Mouse (Mus musculus): Measurements from ENCODE around the gene Tmem41b.
A peak's percentile ranks its signal among the peaks of the same experiment; 100 is the strongest.
"Not testable (repeated sequence)": the region's sequence is repeated elsewhere in the genome, so short reads cannot be mapped to it uniquely, and the experiment has no call there.

Gene Tmem41b

DNA sequence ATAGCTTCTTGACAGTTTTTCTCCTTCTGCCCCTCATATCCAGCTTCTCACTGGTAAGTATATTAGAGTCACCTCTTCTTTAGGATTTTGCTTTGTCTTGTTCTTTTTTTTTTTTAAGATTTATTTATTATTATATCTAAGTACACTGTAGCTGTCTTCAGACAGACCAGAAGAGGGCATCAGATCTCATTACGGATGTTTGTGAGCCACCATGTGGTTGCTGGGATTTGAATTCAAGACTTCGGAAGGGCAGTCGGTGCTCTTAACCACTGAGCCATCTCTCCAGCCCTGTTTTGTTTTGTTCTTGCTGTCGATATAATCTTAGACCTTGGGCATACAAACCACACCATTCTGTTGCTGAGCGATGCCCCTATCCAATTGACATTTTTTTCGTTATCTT lies at the start of gene Tmem41b:
Gene Tmem41b, minus strand, starts transcription at position 155 of the 400 bp plus-strand sequence.
- peak; percentile 7 for DNase-seq (ENCODE audit: low spot score)

DNA sequence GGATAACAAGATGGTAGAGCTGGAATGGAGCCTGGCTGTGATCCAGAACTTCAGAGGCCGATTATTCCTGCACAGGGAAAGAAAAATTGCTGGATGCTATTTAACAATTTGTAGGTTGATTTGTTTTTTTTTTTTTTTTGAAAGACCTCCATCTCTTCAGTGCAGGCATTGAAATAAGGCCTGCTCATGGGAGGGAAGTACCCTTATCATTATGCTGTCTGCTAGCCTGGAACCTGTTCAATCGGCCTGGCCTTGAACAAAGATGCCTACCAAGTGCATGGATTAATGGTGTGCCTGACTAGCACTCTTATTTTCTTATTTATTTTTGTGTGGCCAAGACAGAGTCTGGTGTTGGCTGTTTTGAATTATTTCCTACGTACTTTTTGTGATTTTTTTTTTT lies 43.6 kb upstream of the Tmem41b start:
- no peak for DNase-seq (ENCODE audit: low spot score)

DNA sequence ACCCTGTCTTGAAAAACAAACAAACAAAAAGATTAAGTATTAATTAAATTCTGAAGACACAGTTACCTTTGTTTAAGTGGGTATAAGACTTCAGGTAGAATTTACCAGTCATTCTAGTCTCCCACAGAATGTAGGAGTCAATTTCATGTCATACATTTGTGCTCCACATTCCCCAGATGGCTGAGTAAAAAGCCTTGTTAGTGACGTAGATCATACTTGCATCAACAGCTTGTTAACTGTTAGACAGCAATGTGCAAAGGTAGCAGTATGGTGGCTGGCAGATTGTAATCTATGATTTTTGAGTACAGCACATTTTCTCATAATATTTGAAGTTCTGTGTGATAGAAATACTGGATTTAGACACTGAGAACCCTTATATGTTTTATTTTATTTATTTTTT lies 42.1 kb upstream of the Tmem41b start:
- DNase-seq (ENCODE audit: low spot score), result no peak

DNA sequence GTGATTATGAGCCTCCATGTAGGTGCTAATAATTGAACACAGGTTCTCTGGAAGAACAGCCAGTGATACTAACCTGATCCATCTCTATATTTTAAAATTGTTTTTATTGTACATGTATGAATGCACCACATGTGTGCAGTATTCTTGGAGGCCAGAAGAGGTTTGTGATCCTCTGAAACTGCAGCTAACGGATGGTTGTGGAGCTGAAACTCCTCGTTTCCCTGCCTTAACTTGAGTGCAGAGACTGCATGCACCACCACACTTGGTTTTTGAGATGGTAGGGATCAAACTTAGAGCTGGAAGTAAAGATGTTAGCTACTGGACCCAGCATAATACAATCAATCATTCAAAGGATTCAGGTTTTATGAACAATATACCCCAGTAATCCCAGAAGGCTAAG lies 39.9 kb upstream of the Tmem41b start:
- no peak for DNase-seq (ENCODE audit: low spot score)

DNA sequence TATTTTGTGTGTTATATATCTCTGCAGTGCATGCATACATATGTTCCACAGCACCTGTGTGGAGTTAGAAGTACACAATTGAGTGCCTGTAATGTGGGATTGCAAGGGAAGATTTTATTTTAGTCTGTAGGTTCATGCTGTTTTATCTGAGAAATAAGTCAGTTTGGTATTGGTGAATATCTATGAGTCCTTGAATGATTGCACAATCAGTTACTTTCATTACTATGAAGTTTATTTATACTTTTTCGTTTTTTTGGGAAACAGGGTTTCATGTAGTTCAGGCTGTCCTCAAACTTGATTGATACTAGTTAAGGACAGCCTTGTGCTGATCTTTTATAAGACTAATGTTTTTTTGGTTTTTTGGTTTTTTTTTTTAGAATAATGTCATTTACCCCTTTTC lies 36.8 kb upstream of the Tmem41b start:
- no peak for DNase-seq (ENCODE audit: low spot score)

DNA sequence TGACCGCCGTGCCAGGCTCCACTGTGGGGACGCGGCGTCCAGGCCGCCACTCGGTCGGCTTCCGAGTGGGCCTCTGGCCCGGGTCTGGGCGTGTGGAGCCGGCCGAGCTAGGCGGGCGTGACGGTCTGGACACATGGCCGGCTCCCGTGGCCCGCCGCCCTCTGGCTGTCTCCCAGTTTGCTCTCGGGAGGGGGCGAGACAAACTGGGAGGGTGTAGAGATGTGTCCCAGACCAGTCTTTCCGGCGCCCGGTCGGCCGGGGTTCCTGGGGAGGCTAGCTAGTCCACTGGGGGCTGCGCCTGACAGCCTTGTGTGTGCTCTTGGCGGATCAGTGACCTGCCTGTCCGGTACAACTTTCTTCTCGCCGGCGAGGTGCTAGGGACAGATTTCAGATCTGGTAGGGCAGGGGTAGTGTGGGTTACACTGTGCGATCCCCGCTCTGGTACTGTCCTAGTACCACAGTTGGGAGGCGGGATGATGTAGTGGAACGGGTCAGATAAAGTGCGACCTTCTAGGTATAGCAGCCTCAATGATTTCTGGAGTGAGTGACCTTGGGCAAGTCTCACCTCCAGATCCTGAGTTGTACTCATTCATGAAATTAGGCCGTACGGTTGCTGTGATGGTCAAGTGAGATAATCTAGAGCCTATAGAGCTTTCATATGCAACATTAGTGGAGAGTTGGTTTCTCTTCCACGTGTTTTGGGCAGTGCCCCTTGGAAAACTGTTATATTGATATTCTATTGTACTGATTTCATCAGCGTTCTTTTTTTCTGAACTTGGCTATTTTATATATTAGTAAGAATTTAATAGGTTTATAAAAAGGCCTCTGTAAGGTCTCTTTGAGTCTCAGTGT lies 32.1 kb upstream of the Tmem41b start:
- DNase-seq (ENCODE audit: low spot score), result peak; percentile 65

DNA sequence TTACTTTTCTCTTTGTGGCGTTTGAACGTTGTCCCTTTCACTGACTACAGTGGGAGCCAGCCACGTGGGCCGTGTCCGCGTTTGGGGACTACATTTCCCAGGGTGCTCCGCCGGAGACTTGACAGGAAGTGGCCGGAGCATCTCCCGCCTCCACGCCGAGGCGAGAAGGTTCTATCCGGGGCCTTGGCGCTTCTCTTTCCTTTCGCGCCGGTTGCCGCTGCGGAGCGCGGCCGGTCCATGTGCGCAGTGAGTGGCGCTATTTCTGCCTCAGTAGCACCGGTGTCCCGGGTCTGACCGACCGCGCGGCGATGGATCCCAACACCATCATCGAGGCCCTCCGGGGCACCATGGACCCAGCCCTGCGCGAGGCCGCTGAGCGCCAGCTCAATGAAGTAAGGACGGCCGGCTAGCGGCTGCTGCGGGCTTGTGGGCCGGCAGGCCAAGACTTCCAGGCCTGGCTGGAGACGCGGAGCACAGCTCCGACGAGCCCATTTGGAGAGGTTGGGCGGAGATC lies 31.4 kb upstream of the Tmem41b start, which contains the start of gene Ipo7:
Gene Ipo7, plus strand, starts transcription at position 158 of the 514 bp plus-strand sequence.
- peak; percentile 90 for DNase-seq (ENCODE audit: low spot score)

DNA sequence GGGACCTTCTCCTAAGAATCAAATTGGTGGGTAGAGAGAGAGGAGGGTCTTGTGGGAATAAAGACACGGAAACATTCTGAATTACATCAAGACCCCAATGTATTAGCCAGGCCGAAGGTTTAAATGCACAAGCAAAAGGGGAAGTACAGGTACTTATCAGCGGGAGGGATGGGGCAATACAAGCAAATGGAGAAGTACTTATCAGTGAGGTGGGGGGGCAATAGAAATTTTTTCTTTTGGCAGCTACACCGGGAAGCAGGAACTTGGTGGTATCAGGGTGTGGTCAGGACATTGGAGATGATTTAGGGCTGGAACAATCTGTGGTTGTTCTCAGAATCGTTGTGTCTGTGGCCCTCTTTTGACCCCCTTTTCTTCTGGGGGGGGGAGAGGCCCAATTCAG lies 27.5 kb upstream of the Tmem41b start:
- DNase-seq (ENCODE audit: low spot score), result no peak

DNA sequence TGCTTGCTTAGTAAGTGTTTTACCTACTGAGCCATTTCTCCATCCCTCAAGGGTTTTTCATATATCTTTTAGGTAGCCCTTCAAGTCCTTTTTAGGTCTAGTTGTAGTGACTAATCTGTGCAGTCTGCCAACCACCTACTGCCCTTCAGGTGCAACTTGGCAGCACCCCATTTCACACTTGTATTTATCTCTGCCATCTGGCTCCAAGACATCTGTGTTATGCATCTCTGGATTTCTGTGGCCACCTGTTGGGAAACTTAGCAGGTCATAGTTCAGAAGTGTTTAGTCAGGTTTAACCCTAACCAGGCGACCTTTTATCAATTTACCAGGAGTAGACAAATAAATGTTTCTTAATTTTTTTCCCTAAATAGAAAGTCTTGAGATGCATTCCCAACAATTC lies 24.7 kb upstream of the Tmem41b start:
- DNase-seq (ENCODE audit: low spot score), result no peak

DNA sequence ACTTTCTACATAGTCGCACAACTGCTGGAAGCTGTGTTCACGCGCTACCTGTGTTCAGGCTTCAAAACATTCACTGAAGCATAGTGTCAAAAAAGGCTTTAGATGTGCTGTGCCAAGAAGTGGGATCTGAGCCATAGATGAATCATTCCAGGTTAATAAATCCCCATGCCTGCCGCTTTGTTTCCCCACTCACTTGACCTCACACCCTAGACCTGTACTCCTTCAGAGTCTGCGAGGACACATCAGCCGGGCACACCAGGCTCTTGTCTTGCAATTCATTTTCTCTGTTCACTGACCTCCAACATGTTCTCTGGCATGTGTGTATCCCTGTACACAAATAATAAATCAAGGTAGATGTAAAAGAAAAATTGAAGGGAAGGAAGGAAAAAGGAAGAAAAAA lies 22.4 kb upstream of the Tmem41b start:
- DNase-seq (ENCODE audit: low spot score), result no peak

DNA sequence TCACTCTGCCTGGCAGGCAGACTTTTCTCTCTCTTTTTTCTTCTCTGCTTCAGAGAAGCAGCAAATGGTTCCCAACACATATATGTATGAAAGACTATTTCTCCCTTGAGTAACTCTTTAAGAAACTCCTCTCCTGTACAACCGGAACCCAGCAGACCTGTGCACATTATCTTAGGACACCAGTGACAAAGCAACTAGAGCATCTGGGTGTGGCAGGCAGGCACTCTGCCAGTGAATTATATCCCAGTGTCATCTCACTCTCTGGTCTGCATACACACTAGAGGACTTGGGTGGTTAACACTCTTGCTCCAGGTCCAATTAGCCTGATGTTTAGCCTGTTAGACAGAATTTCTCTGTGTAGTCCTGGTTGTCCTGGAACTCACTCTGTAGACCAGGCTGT lies 21.8 kb upstream of the Tmem41b start:
- DNase-seq (ENCODE audit: low spot score), result no peak

DNA sequence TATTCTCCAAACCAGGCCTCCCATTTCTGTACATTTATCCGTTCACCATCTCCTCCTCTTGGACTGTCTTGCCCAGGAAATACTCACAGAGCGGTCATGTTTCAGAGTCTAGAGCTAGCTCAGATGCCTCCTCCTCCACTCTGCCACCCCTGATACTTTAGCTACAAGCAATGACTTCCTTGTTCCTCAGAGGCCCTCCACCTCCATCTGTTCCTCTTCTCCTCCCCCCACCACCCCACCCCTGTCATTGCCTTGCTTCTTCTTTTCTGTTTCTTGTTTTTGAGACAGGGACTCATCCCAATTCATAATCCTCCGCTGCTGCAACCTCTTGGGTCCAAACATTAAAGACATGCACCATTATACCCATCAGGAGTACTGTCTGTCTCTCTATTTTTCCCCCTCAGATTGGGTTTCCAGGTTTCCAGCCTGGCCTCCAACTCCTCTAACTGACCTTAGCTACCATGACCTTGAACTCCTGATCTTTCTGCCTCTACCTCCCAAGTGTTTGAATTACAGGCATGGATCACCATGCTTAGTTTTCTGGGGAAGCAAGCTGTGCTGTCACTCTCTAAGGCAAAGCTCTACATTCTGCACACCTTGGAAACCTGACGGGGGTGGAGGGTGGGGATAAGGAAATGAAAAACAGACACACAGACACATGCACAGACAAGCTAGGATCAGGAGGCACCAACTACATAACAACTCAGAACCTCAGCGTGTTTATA lies 19.9 kb upstream of the Tmem41b start:
- DNase-seq (ENCODE audit: low spot score), result no peak

DNA sequence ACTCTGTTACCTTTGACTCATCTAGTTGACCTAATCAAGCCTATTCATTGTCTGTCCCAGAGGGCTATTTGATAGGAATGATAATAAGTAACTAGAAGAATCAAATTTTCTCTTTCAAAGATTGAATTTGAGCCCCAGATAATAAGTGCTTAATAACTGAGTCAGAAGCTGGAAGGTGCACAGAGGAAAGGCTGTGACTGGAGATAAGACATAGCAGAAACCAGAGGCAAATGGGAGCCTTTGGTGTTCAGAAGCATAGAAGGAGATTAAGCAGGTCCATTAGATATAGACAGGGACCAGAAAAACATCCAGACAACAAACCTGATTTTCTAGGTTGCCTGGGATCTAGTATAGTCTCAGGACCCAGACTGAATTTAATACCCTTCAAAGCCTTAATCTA lies 19.2 kb upstream of the Tmem41b start:
- no peak for DNase-seq (ENCODE audit: low spot score)

DNA sequence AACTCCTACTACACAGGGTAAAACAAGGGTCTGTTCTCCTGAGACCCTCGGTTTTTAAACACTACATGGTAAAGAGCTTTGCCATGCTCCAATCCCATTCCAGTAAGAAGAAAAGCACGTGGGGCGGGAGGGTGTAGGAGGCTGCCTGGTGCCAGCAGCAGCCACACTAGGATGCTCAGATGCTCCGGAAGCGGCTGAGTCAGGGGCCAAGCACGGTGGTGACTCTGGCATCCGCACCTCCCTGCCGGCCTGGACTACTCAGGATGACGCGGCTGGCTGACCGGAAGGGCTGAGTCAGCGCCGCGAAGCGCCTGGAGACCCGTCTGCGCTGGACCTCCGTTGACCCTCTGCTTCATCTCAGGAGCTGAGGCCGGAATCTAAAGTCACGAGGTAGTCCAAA lies 16.2 kb upstream of the Tmem41b start:
- peak; percentile 29 for DNase-seq (ENCODE audit: low spot score)

DNA sequence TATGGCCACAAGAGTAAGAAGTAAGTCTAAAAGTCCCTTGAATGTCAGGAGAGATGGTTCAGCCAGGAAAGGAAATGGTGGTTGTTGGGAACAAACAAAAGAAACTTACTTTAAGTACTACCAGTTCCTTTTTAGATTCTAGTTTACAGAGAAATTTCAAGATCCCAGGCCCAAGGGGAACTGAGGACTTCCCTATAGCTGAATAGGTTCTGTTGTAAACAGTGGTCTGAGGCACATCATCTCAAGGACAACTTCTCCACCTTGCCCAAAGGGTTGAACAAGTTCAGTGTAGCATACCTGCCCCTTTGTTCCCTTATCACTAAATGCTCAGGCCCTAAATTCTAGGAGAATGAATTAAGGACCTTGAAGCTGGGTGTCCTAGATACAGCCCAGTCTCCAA lies 15.4 kb upstream of the Tmem41b start:
- no peak for DNase-seq (ENCODE audit: low spot score)

DNA sequence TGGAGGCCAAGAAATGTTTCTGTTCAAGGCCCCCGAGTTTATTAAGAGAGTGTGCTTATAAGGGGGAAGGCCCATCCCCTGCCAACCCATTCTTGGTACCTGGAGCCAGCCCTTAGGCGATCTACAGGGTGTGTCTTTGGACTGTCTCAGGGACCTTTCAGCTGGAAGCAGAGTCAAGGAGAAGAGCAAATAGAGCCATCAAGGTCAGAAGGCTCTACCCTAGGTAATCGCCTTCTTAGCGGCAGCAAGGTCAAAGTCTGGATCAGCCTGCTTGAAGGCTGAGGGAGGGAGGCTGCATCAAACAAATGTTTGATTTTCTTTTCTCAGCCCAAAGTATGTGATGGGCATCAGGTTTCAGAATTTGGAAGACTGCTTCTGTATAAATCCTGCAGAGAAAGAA lies 11.7 kb upstream of the Tmem41b start:
- DNase-seq (ENCODE audit: low spot score), result no peak

DNA sequence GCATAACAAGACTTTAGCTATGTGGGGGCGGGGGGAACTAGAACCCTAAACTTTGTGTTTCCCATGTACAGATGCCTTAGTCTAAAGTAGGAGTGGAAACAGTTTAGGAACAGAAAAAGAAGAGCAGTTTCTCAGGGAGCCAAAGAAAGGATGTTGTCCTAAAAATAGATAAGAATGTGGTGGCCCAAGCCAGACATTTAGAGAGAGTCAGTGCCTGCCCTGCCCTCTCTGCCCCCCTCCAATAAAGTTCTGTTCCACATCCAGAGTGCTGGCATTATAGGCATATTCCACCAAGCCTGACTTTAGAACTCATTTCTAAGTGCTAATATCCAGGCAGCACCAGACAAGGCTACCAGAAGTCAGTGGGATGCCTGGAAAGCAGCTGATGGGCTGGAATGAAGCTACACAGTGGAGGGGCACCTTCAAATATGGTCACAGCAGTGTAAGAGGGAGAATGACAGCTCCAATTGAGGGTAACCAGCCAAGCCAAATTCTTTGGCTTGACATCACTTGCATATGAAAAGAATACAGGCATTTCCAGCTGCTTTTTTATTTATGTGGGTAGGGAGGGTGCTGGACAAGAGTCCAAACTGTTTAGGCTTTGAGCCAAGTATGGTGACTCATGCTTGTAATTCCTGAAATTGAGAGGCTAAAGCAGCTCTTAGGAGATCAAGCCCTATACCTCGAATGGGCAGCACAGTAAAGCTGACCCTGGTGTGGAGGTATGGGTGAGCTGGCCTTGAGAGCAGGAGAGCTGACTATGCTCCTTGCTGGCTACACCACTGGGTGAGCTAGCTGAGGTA lies 6.6 kb upstream of the Tmem41b start:
- DNase-seq (ENCODE audit: low spot score), result no peak

DNA sequence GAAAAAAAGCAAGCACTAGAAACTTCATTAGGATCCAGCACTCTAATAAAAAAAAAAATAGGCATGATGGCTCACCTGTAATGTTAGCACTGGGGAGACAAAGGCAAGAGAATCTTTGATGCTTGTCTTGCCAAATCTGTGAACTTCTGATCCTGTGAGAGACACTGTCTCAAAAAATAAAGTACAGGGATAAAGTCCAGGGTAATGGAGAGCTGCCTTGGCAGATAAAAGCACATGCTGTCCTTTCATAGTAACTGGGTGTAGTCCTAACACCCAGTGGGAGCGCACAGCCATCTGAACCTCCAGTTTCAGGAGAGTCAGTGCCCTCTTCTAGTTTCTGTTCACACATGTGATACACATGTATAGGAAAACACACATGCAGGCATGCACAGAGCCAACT lies 4.6 kb upstream of the Tmem41b start:
- no peak for DNase-seq (ENCODE audit: low spot score)

DNA sequence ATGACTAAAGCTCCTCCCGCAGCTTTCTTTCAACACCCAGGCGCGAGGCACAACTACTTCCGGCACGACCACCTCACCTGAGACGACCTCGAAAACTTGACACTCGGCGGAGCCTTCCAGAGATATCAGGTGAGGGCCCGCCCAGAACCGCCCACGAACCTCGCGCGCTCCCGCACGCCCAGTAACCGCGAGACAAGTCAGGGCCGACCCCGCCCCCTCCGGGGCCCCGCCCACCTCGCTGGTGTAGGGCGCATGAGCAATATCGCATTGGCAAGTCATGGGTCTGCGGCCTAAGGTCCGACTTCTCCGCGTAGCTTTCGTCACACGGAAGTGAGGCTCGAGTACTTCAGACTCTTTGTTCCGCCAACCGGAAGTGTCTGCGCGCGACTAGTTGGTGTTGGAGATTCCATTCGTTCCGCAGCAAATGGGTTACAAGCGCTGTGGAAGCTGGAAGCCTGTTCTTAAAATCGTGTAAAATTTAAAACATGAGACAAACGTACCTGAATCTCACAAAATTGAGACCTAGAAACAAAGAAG lies 528 bp downstream of the Tmem41b start:
- DNase-seq (ENCODE audit: low spot score), result peak; percentile 99

DNA sequence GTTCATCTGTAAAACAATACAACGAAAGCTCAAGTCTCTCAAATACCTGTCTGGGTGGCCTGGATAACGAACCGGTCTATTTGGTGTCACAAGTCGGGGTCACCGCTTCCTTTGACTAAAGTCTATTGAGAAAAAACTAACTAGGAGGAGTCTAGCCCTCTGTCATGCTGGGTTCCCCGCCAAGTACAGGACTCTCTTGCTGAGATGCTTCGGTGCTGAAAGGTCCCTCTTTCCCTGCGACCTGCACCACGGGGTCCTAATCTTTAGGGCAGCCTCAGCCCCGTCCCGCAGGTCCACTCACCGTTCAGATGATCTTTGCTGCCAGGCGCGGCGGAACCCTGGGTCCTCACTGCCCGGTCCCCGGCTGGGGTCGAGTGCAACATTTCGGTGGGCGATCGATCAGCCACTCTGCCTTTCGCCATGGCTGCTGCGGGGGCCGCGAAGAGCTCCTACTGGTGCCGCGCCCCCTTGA lies 1.0 kb downstream of the Tmem41b start:
- DNase-seq (ENCODE audit: low spot score), result no peak

DNA sequence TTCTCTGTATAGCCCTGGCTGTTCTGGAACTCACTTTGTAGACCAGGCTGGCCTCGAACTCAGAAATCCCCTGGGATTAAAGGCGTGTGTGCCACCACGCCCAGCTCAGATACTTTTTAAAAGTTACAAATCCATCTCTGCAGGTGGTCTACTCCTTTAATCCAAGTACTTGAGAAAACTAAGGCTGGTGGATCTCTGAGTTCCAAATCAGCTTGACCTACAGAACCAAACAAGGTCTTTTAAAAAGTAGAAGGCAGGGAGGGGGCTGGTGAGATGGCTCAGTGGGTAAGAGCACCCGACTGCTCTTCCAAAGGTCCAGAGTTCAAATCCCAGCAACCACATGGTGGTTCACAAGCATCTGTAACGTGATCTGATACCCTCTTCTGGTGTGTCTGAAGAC lies 2.1 kb downstream of the Tmem41b start:
- DNase-seq (ENCODE audit: low spot score), result not testable (repeated sequence)

DNA sequence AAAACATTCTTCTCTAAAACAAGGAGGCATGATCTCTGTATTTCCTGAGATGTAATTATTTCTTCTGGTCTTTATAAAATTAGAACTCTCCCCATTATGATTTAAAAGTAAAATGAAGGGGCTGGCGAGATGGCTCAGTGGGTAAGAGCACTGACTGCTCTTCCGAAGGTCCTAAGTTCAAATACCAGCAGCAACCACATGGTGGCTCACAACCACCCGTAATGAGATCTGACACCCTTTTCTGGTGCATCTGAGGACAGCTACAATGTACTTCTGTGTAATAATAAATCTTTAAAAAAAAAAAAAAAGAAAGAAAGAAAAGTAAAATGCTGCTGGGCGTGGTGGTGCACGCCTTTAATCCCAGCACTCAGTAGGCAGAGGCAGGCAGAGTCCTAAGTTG lies 9.6 kb downstream of the Tmem41b start:
- DNase-seq (ENCODE audit: low spot score), result not testable (repeated sequence)

Data from ovary, postnatal 36 days (tissue).